Mouse (Mus musculus): Measurements from ENCODE around the gene Rab31. TPM values are rescaled to one million over a fixed set of nuclear protein-coding genes. Genes with fewer than 3 reads are reported as not detected.

Gene Rab31
- total and polyA plus RNA-seq, 3 experiments: 0.79 to 2.8 (median 1.2) TPM

DNA sequence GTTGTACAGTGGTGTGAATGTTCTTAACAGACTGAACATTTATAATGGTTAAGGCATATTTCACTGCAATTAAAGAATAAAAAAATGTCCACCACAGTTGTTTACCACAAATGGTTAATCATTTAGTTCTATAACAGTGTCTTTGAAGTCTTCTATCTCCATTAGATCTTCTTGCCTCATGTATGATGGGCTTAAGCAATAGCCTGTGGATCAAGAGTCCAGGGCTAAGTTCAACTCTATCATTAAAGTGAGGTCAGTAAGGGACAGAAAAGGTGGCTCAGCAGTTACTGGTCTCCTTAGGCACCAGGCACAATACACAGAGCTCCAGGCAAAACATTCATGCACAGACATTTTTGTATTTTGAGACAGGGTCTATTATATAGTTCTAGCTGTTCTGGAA is 149.4 kb downstream of the Rab31 start:
- no peak for DNase-seq (ENCODE audit: extremely low read depth)
- H3K4me1 ChIP-seq (ENCODE audit: control insufficient read depth in 1 of 2, insufficient read depth in 2 of 2): no peaks in the 10 kb centered on the region
- no peaks in the 10 kb centered on the region for H3K27me3 ChIP-seq (replicated peaks)
- H3K9ac ChIP-seq (ENCODE audit: insufficient read depth, low read depth): no peak overlapping the region
- no peak for TF ChIP-seq CHD1 (IDR thresholded peaks at IDR 0.05; ENCODE audit: low read depth, low read length)
- no peak for TF ChIP-seq MAZ (IDR thresholded peaks at IDR 0.05; ENCODE audit: low read depth, low read length)
- no peak for TF ChIP-seq PAX5 (IDR thresholded peaks at IDR 0.05; ENCODE audit: low read length)
- no peak for TF ChIP-seq EP300 (IDR thresholded peaks at IDR 0.05; ENCODE audit: low read length)
- TF ChIP-seq IRF4 (IDR thresholded peaks at IDR 0.05; ENCODE audit: low read depth, low read length): no peak
- no peak for TF ChIP-seq GABPA (IDR thresholded peaks at IDR 0.05; ENCODE audit: insufficient replicate concordance, low read depth, low read length)
- TF ChIP-seq POLR2AphosphoS2 (IDR thresholded peaks at IDR 0.05; ENCODE audit: low read depth, low read length): no peak
- no peak for TF ChIP-seq JUN (IDR thresholded peaks at IDR 0.05; ENCODE audit: insufficient read depth, low read depth, low read length)
- TF ChIP-seq KAT2A (IDR thresholded peaks at IDR 0.05; ENCODE audit: insufficient replicate concordance, low read length): no peak
- TF ChIP-seq SIN3A (IDR thresholded peaks at IDR 0.05; ENCODE audit: low read length): no peak
- TF ChIP-seq ZC3H11A (IDR thresholded peaks at IDR 0.05; ENCODE audit: low read depth, low read length): no peak
- no peak for TF ChIP-seq ELF1 (IDR thresholded peaks at IDR 0.05; ENCODE audit: low read depth, low read length)
- in situ Hi-C loops (cut with MboI; ENCODE audit: low pct_ligation_motif_present, low pct_unique_long_range_greater_than_20kb, low sequenced_read_pairs): no loop called here
- no peaks in the 10 kb centered on the region for H3K36me3 ChIP-seq (replicated peaks in 1 of 2; ENCODE audit: control insufficient read depth in 1 of 2, insufficient read depth in 1 of 2, low read length in 1 of 2)
- dilution Hi-C loops (cut with MboI; ENCODE audit: extremely low pct_ligation_motif_present, extremely low pct_unique_long_range_greater_than_20kb, low sequenced_read_pairs): no loop called here
- H3K27ac ChIP-seq (ENCODE audit: insufficient read depth, low read depth): no peak overlapping the region
- H3K4me2 ChIP-seq (ENCODE audit: insufficient read depth, low read depth, poor library complexity, severe bottlenecking): no peak overlapping the region
- peaks cover 5% of the 10 kb centered on the region for H3K9me3 ChIP-seq (replicated peaks; ENCODE audit: low read length)
- no peaks in the 10 kb centered on the region for H3K79me2 ChIP-seq (replicated peaks; ENCODE audit: control insufficient read depth, extremely low read depth, insufficient read depth, poor library complexity, severe bottlenecking)
- no peak overlapping the region for H3K4me3 ChIP-seq (replicated peaks in 1 of 3; ENCODE audit: low read depth in 2 of 3, low read length in 2 of 3, poor library complexity in 1 of 3)

DNA sequence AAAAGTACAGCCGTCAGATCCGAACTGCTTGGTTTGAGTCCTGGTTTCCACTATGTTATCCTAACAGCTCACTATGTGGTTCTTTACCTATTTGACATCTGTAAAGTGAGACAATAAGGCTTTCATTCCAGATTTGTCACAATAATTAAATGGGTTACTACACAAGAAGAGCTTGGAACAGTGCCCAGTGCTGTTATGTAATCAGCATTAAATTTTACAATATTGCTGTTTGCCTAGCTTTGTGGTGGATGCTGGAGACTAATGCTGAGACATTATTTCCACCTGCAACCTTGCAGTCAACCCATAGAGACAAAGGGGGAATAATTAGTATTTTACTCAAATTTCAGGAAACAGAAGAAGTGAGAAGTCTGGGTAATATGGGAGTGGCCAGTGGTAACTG is 154.1 kb downstream of the Rab31 start:
- no peak for DNase-seq (ENCODE audit: extremely low read depth)
- H3K9me3 ChIP-seq (replicated peaks; ENCODE audit: low read length): no peaks in the 10 kb centered on the region
- dilution Hi-C loops (cut with MboI; ENCODE audit: extremely low pct_ligation_motif_present, extremely low pct_unique_long_range_greater_than_20kb, low sequenced_read_pairs): no loop called here
- H3K4me1 ChIP-seq (ENCODE audit: control insufficient read depth in 1 of 2, insufficient read depth in 2 of 2): no peaks in the 10 kb centered on the region
- no peak overlapping the region for H3K27ac ChIP-seq (ENCODE audit: insufficient read depth, low read depth)
- H3K9ac ChIP-seq (ENCODE audit: insufficient read depth, low read depth): no peak overlapping the region
- no peak overlapping the region for H3K4me3 ChIP-seq (replicated peaks in 1 of 3; ENCODE audit: low read depth in 2 of 3, low read length in 2 of 3, poor library complexity in 1 of 3)
- no peak overlapping the region for H3K4me2 ChIP-seq (ENCODE audit: insufficient read depth, low read depth, poor library complexity, severe bottlenecking)
- no peaks in the 10 kb centered on the region for H3K79me2 ChIP-seq (replicated peaks; ENCODE audit: control insufficient read depth, extremely low read depth, insufficient read depth, poor library complexity, severe bottlenecking)
- no peaks in the 10 kb centered on the region for H3K36me3 ChIP-seq (replicated peaks in 1 of 2; ENCODE audit: control insufficient read depth in 1 of 2, insufficient read depth in 1 of 2, low read length in 1 of 2)
- no peaks in the 10 kb centered on the region for H3K27me3 ChIP-seq (replicated peaks)
- in situ Hi-C loops (cut with MboI; ENCODE audit: low pct_ligation_motif_present, low pct_unique_long_range_greater_than_20kb, low sequenced_read_pairs): no loop called here
- no peak for TF ChIP-seq RCOR1 (conservative IDR thresholded peaks at IDR 0.05; ENCODE audit: low read depth, low read length)
- no peak for TF ChIP-seq HCFC1 (IDR thresholded peaks at IDR 0.05; ENCODE audit: low read depth, low read length)
- no peak for TF ChIP-seq ZKSCAN1 (IDR thresholded peaks at IDR 0.05; ENCODE audit: borderline replicate concordance, low read depth, low read length)
- TF ChIP-seq ZNF384 (IDR thresholded peaks at IDR 0.05; ENCODE audit: low read depth, low read length): no peak
- TF ChIP-seq PAX5 (IDR thresholded peaks at IDR 0.05; ENCODE audit: low read length): no peak
- no peak for TF ChIP-seq TCF12 (IDR thresholded peaks at IDR 0.05; ENCODE audit: low read depth, low read length)
- no peak for TF ChIP-seq EP300 (IDR thresholded peaks at IDR 0.05; ENCODE audit: low read length)
- no peak for TF ChIP-seq SMC3 (IDR thresholded peaks at IDR 0.05; ENCODE audit: low read depth, low read length)
- no peak for TF ChIP-seq E2F4 (IDR thresholded peaks at IDR 0.05; ENCODE audit: insufficient replicate concordance, low read depth, low read length)

All from CH12.LX (cell line).